Mouse (Mus musculus): ENCODE results near the gene Pou1f1. TPM values are rescaled to one million over a fixed set of nuclear protein-coding genes. Genes with fewer than 3 reads are reported as not detected.

Pou1f1 gene
- total RNA-seq, 1 experiment = not detected

DNA sequence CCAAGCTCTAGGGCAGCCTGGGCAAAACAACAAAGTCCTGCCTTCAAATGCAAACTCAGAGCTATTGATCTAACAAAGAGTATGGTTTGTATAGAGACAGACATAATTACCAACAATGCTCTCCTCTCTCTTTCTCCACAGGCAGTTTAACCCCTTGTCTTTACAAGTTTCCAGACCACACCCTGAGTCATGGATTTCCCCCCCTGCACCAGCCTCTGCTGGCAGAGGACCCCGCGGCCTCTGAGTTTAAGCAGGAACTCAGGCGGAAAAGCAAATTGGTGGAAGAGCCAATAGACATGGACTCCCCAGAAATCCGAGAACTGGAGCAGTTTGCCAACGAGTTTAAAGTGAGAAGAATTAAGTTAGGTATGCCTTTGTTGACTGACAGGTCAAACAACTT is 9.3 kb downstream of the Pou1f1 start:
- no peak overlapping the region for H3K27ac ChIP-seq (ENCODE audit: insufficient read depth, low read depth, low read length, poor library complexity, severe bottlenecking)
- no peaks in the 10 kb centered on the region for H3K36me3 ChIP-seq (ENCODE audit: control insufficient read depth, insufficient read depth, low read length, poor library complexity, severe bottlenecking)
- TF ChIP-seq ZNF384 (IDR thresholded peaks at IDR 0.05; ENCODE audit: low read depth, low read length) = no peak
- no peak for TF ChIP-seq CHD2 (IDR thresholded peaks at IDR 0.05; ENCODE audit: low read depth, low read length)
- no peak for TF ChIP-seq MAFK (IDR thresholded peaks at IDR 0.05; ENCODE audit: insufficient read depth, low read depth, low read length)
- TF ChIP-seq HCFC1 (IDR thresholded peaks at IDR 0.05; ENCODE audit: borderline replicate concordance, insufficient read depth, low read length) = no peak
- TF ChIP-seq ZC3H11A (IDR thresholded peaks at IDR 0.05; ENCODE audit: borderline replicate concordance, low read depth, low read length) = no peak
- peak; percentile 34 for DNase-seq (ENCODE audit: low read depth, low spot score)
- 0 out of 4 replicates have a peak, but pooled peaks cover 0 to 2% of the 10 kb centered on the region in 2 experiments for H3K4me1 ChIP-seq (ENCODE audit: control insufficient read depth in 2 of 2, insufficient read depth in 2 of 2, low read length in 2 of 2, poor library complexity in 1 of 2)
- no peak overlapping the region for H3K4me3 ChIP-seq (ENCODE audit: insufficient read depth in 1 of 2, low read depth in 1 of 2, low read length in 2 of 2, poor library complexity in 1 of 2, severe bottlenecking in 1 of 2)
- H3K9ac ChIP-seq (ENCODE audit: insufficient read depth, low read depth, low read length, poor library complexity, severe bottlenecking) = no peak overlapping the region
- no peaks in the 10 kb centered on the region for H3K9me3 ChIP-seq (ENCODE audit: control insufficient read depth, insufficient read depth, low read depth, low read length)
- in situ Hi-C loops (cut with MboI; ENCODE audit: low sequenced_read_pairs in 2 of 2, unreplicated experiment in 2 of 2) = loop anchor here in 1 of 2 experiments (25.0 kb wide), 1 partner anchor 767 kb away; the partner anchor contains the start of gene 4930453N24Rik

DNA sequence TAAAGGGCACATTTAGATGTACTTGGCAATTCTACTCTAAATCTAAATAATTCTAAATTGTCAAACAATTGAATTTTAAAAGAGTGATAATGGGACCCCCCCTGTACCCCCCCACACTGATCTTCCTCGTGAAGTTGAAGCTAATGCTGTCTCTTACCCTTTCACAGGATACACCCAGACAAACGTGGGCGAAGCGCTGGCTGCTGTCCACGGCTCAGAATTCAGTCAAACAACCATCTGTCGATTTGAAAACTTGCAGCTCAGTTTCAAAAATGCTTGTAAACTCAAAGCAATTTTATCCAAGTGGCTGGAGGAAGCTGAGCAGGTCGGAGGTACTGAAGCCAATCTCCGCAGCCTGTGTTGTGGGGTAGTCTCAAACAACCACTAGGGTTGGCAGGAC is 11.4 kb downstream of the Pou1f1 start:
- DNase-seq (ENCODE audit: low read depth, low spot score) = no peak
- no peak for TF ChIP-seq MAFK (IDR thresholded peaks at IDR 0.05; ENCODE audit: insufficient read depth, low read depth, low read length)
- no peak for TF ChIP-seq HCFC1 (IDR thresholded peaks at IDR 0.05; ENCODE audit: borderline replicate concordance, insufficient read depth, low read length)
- TF ChIP-seq CHD2 (IDR thresholded peaks at IDR 0.05; ENCODE audit: low read depth, low read length) = no peak
- no peak for TF ChIP-seq ZC3H11A (IDR thresholded peaks at IDR 0.05; ENCODE audit: borderline replicate concordance, low read depth, low read length)
- TF ChIP-seq ZNF384 (IDR thresholded peaks at IDR 0.05; ENCODE audit: low read depth, low read length) = no peak
- no peaks in the 10 kb centered on the region for H3K9me3 ChIP-seq (ENCODE audit: control insufficient read depth, insufficient read depth, low read depth, low read length)
- no peak overlapping the region for H3K4me3 ChIP-seq (ENCODE audit: insufficient read depth in 1 of 2, low read depth in 1 of 2, low read length in 2 of 2, poor library complexity in 1 of 2, severe bottlenecking in 1 of 2)
- H3K36me3 ChIP-seq (ENCODE audit: control insufficient read depth, insufficient read depth, low read length, poor library complexity, severe bottlenecking) = no peaks in the 10 kb centered on the region
- in situ Hi-C loops (cut with MboI; ENCODE audit: low sequenced_read_pairs in 2 of 2, unreplicated experiment in 2 of 2) = loop anchor here in 1 of 2 experiments (25.0 kb wide), 1 partner anchor 769 kb away; the partner anchor contains the start of gene 4930453N24Rik
- 0 out of 4 replicates have a peak, but pooled peaks cover 0 to 2% of the 10 kb centered on the region in 2 experiments for H3K4me1 ChIP-seq (ENCODE audit: control insufficient read depth in 2 of 2, insufficient read depth in 2 of 2, low read length in 2 of 2, poor library complexity in 1 of 2)
- no peak overlapping the region for H3K27ac ChIP-seq (ENCODE audit: insufficient read depth, low read depth, low read length, poor library complexity, severe bottlenecking)
- H3K9ac ChIP-seq (ENCODE audit: insufficient read depth, low read depth, low read length, poor library complexity, severe bottlenecking) = no peak overlapping the region

DNA sequence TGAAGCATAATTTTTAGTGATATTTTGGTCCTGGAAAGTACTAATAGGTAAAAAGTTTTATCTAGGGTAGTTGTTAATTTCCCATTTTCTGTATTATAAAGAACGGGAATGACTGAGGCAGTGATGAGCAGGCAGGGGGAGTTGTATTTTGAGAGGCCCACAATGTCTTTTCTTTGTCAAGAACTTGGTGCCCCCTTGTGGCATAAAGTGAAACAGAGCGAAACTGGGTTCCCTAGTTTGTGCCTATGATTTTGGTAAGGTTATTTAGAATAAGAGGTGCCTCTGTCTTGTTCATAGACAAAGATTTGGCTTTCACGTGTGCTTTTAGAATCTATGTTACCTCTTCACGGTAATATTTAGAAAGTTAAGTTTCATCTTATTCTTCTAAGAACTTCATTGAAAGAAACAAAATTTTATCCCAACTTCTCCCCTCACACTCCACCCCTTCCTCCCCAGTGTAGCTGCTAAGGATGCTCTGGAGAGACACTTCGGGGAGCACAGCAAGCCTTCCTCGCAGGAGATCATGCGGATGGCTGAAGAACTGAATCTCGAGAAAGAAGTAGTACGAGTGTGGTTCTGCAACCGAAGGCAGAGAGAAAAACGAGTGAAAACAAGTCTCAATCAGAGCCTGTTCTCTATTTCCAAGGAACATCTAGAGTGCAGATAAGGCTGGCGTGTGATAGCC is 13.1 kb downstream of the Pou1f1 start:
- DNase-seq (ENCODE audit: low read depth, low spot score) = peak; percentile 56
- no peaks in the 10 kb centered on the region for H3K9me3 ChIP-seq (ENCODE audit: control insufficient read depth, insufficient read depth, low read depth, low read length)
- H3K4me1 ChIP-seq (ENCODE audit: control insufficient read depth in 2 of 2, insufficient read depth in 2 of 2, low read length in 2 of 2, poor library complexity in 1 of 2) = 0 out of 4 replicates have a peak, but pooled peaks cover 0 to 2% of the 10 kb centered on the region in 2 experiments
- no peaks in the 10 kb centered on the region for H3K36me3 ChIP-seq (ENCODE audit: control insufficient read depth, insufficient read depth, low read length, poor library complexity, severe bottlenecking)
- H3K4me3 ChIP-seq (ENCODE audit: insufficient read depth in 1 of 2, low read depth in 1 of 2, low read length in 2 of 2, poor library complexity in 1 of 2, severe bottlenecking in 1 of 2) = no peak overlapping the region
- H3K9ac ChIP-seq (ENCODE audit: insufficient read depth, low read depth, low read length, poor library complexity, severe bottlenecking) = no peak overlapping the region
- in situ Hi-C loops (cut with MboI; ENCODE audit: low sequenced_read_pairs in 2 of 2, unreplicated experiment in 2 of 2) = loop anchor here in 1 of 2 experiments (25.0 kb wide), 1 partner anchor 771 kb away; the partner anchor contains the start of gene 4930453N24Rik
- H3K27ac ChIP-seq (ENCODE audit: insufficient read depth, low read depth, low read length, poor library complexity, severe bottlenecking) = no peak overlapping the region
- TF ChIP-seq HCFC1 (IDR thresholded peaks at IDR 0.05; ENCODE audit: borderline replicate concordance, insufficient read depth, low read length) = no peak

DNA sequence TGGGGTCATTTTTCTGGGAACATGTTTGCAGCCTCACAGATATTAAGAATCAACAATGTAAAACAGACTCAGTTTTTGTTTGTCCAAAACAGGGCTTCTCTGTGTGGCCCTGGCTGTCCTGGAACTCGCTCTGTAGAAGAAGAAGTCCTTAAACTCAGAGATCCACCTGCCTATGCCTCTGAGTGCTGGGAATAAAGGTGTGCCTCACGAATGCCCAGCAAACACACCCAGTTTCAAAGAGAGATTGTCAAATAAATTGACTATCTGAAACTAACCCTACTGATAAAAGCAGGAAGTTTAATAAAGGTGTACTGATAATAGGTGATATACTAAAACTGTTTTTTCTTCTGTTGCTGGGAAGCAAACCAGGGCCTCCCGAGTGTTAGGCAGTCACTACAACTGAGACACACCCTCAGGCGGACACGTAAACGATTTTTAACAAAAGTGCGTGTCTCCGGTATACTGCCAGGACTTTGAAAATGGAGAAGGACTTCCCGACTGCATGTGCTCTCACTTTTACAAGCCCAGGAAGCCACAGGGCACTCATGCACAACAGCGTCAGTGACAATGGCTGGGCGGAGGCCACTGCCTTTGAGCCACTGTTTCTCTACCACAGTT is 23.5 kb downstream of the Pou1f1 start:
- in situ Hi-C loops (cut with MboI; ENCODE audit: low sequenced_read_pairs in 2 of 2, unreplicated experiment in 2 of 2) = loop anchor here in 1 of 2 experiments (25.0 kb wide), 1 partner anchor 781 kb away; the partner anchor contains the start of gene 4930453N24Rik
- H3K4me1 ChIP-seq (ENCODE audit: control insufficient read depth in 2 of 2, insufficient read depth in 2 of 2, low read length in 2 of 2, poor library complexity in 1 of 2) = no peaks in the 10 kb centered on the region
- no peak overlapping the region for H3K9ac ChIP-seq (ENCODE audit: insufficient read depth, low read depth, low read length, poor library complexity, severe bottlenecking)
- TF ChIP-seq CHD2 (IDR thresholded peaks at IDR 0.05; ENCODE audit: low read depth, low read length) (no peak), MAFK (IDR thresholded peaks at IDR 0.05; ENCODE audit: insufficient read depth, low read depth, low read length) (no peak), ZNF384 (IDR thresholded peaks at IDR 0.05; ENCODE audit: low read depth, low read length) (no peak), ZC3H11A (IDR thresholded peaks at IDR 0.05; ENCODE audit: borderline replicate concordance, low read depth, low read length) (no peak)
- H3K4me3 ChIP-seq (ENCODE audit: insufficient read depth in 1 of 2, low read depth in 1 of 2, low read length in 2 of 2, poor library complexity in 1 of 2, severe bottlenecking in 1 of 2) = no peak overlapping the region
- H3K27ac ChIP-seq (ENCODE audit: insufficient read depth, low read depth, low read length, poor library complexity, severe bottlenecking) = no peak overlapping the region
- no peaks in the 10 kb centered on the region for H3K9me3 ChIP-seq (ENCODE audit: control insufficient read depth, insufficient read depth, low read depth, low read length)
- no peak for DNase-seq (ENCODE audit: low read depth, low spot score)
- peaks cover 8% of the 10 kb centered on the region; the same call in 1 of the 2 replicates for H3K36me3 ChIP-seq (ENCODE audit: control insufficient read depth, insufficient read depth, low read length, poor library complexity, severe bottlenecking)
